Mouse (Mus musculus): ENCODE data around the gene Fbln5.

GRCm38 (mm10) chr12:101860256-101860655, 41.4 kb upstream of the Fbln5 start:
- TF ChIP-seq CTCF (IDR thresholded peaks at IDR 0.05; ENCODE audit: low read depth, low read length) (no peak), POLR2A (IDR thresholded peaks at IDR 0.05; ENCODE audit: insufficient read depth, low read length) (no peak)
